Mouse (Mus musculus) intestine, embryonic 16.5 days (tissue): ENCODE measurements around the gene Cyp2f2. TPM values are rescaled to one million over a fixed set of nuclear protein-coding genes. Genes with fewer than 3 reads are reported as not detected.

Experiments
- ATAC-seq: fragments of 200-750 bp; cut with Nextera tagmentation; 2 replicates; pipeline ENCODE4 v1.8.0; 2017; ENCODE audit warnings: moderate TSS enrichment, moderate library complexity
- H3K27ac ChIP-seq: fragments of 300-500 bp; sonication (generic); 2 replicates; pipeline ENCODE4 v1.5.1; 2014; ENCODE audit warnings: mild to moderate bottlenecking, low read length
- H3K27me3 ChIP-seq: fragments of 300-500 bp; sonication (generic); replicated peaks from 2 replicates; pipeline ENCODE4 v1.6.1; 2014; ENCODE audit warnings: low read length, control low read depth, mixed read lengths; ENCODE audit not compliant: control insufficient read depth, insufficient read depth
- H3K36me3 ChIP-seq: fragments of 300-500 bp; sonication (generic); 2 replicates; pipeline ENCODE4 v1.6.1; 2014; ENCODE audit warnings: low read length, control low read depth; ENCODE audit not compliant: control insufficient read depth, insufficient read depth
- H3K4me1 ChIP-seq: fragments of 300-500 bp; sonication (generic); 2 replicates; pipeline ENCODE4 v1.6.1; 2014; ENCODE audit warnings: low read length, control low read depth, mixed read lengths; ENCODE audit not compliant: control insufficient read depth, insufficient read depth
- H3K4me2 ChIP-seq: fragments of 300-500 bp; sonication (generic); 2 replicates; pipeline ENCODE4 v1.6.1; 2014; ENCODE audit warnings: low read depth, low read length, control low read depth
- H3K4me3 ChIP-seq: fragments of 300-500 bp; sonication (generic); 2 replicates; pipeline ENCODE4 v1.5.1; 2014; ENCODE audit warnings: mild to moderate bottlenecking, low read length
- H3K9ac ChIP-seq: fragments of 300-500 bp; sonication (generic); 2 replicates; pipeline ENCODE4 v1.6.1; 2014; ENCODE audit warnings: low read depth, low read length
- H3K9me3 ChIP-seq: fragments of 300-500 bp; sonication (generic); 2 replicates; pipeline ENCODE4 v1.6.1; 2016; ENCODE audit warnings: low read length, control low read depth; ENCODE audit not compliant: control insufficient read depth
- WGBS: fragments of 180-500 bp; shearing (Covaris S2); extraction: QIAGEN DNeasy Blood & Tissue Kit; methylation state at CpG from one replicate; pipeline ENCODE4 v1.1.7; 2014; 5-methylcytosine and 5-hydroxymethylcytosine counted together
- polyA plus RNA-seq: library from polyadenylated mRNA; unstranded; fragments of >200 nt; fragmentation: Nextera tagmentation; extraction: Ambion mirVana; gene quantifications from 2 replicates; pipeline ENCODE4 v1.2.1, GENCODE M21; 2015

The Cyp2f2 gene
- polyA plus RNA-seq, 1 experiment from 2014 or later: 0.17 TPM

DNA sequence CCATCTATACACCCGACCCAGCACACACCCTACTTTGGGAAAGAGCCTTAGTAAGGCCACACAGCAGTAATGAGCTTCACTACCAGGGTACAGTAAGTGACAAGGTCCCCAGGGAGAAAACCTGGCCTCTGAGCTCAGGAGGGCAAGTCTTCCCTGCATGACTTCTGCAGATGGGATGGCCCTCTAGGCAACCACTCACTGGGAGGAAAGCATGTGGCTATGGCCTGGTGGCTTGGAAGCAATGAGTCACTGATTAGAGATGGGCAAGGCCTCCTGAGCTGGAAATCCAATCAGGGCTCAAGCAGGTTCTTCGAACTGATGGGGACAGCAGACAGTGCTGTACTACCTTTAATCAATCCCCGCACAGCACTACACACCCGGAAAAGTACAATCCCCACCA, 42.0 kb downstream of the Cyp2f2 start:
- Histone ChIP-seq H3K27ac (no peak overlapping the region), H3K4me1 (peaks cover 56% of the 10 kb centered on the region), H3K9me3 (no peaks in the 10 kb centered on the region), H3K4me3 (no peak overlapping the region), H3K27me3 (no peaks in the 10 kb centered on the region), H3K36me3 (peaks cover 23% of the 10 kb centered on the region), H3K4me2 (no peak overlapping the region), H3K9ac (0 out of 2 replicates have a peak overlapping the region, but pooled peaks have one; percentile 8)
- no peak for ATAC-seq
- 77% methylated on average over 4 of the region's 4 CpGs for WGBS

DNA sequence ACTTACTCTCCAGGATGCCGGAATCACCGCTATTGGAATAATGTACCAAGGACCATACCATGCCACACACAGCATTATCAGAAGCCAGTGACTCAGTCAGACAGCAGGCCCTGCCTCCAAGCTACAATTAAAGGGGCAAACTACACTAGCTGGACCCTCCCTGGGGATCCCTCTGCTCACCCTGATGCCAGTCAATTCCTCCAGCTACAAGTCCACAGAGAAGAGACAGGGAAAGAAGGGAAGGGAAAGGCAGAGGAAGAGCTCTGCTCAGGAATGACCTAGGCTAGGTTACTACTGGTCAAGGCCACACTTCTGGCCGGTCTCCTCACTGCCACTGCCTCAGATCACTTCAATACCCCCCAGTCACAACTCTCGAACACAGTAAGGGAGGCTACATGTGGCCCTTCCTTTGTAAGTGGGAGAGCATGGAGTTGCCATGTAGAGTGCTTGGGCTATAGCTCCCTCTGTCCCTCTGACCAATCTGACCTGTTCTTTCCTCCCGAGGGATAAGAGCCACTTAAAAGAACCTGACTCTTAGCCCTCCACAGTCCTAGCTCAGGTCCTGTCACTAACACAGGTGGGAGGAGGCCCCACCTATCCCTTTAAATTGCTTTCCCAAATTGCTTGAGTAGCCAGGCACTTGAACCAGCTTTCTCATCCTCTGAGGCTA, 43.2 kb downstream of the Cyp2f2 start:
- Histone ChIP-seq H3K4me1 (peaks cover 56% of the 10 kb centered on the region), H3K9ac (0 out of 2 replicates have a peak overlapping the region, but pooled peaks have one; percentile 89), H3K4me2 (no peak overlapping the region; the same call in 1 of the 2 replicates), H3K4me3 (no peak overlapping the region; the same call in 1 of the 2 replicates), H3K27ac (no peak overlapping the region), H3K27me3 (no peaks in the 10 kb centered on the region), H3K9me3 (no peaks in the 10 kb centered on the region), H3K36me3 (peaks cover 15% of the 10 kb centered on the region)
- WGBS: 78% methylated on average over 5 of the region's 5 CpGs
- no peak for ATAC-seq

DNA sequence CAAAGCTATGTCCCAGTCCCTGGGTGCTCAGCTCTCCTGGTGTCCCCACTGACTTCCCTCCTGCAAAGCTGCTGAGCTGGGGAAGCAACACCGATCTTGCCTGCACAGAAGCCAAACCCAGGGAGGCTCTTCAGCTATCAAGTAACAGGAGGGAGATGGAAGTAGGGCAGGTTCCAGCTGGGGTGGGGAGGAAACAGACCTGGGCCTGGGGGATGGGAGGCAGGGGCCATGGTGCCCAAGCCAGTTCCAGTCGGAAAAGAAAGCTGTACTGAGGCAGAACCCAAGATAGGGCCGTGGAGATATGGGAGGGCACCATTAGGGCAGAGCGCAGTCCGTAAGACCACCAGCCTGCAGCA, 43.7 kb downstream of the Cyp2f2 start:
- H3K4me1 ChIP-seq: peaks cover 56% of the 10 kb centered on the region
- no peak overlapping the region; the same call in 1 of the 2 replicates for H3K4me3 ChIP-seq
- WGBS: 75% methylated on average over 5 of the region's 5 CpGs
- no peak overlapping the region for H3K27ac ChIP-seq
- H3K27me3 ChIP-seq: no peaks in the 10 kb centered on the region
- H3K36me3 ChIP-seq: peaks cover 13% of the 10 kb centered on the region
- ATAC-seq: no peak
- H3K9ac ChIP-seq: peak overlapping the region; percentile 89; the same call in 1 of the 2 replicates
- H3K4me2 ChIP-seq: peak overlapping the region; percentile 14; the same call in 1 of the 2 replicates
- no peaks in the 10 kb centered on the region for H3K9me3 ChIP-seq

DNA sequence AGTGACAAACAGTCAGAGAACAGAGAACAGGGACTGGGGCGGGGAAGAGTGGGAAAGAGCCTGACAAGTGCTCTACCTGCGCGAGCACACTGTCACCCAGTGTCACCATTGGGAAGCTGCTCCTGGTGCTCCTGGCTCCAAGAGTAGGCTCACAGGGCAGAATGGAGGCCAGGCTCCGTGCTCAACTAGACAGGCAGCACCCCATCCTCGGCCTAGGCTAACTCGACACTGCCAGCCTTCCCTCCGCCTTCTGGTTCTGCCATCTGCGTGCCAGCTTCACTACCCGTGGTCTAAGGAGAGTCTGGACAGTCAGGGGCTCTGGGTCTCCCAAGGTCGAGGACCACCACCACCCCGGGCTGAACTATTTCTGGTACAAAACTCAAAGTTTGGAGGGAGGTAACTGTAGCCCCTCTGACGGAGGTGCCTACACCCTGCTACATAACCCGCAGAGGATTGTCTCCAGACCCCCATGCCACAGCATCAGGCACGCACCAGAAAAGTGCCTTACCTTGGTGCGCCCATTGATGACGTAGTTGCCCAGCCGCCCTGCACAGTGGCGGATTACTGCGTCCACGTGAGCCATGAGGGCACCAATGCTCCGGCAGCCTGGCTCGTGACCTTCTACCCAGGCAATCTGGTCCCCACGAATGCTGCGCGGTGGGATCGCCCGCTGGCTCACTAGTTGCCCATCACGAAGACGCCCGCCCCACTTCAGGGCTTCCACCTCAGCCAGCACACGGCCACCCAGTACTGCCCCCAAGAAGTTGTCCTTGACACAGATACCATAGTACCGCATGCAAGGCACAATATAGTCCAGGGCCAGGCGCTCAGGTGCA, 44.6 kb downstream of the Cyp2f2 start:
- H3K4me1 ChIP-seq: peaks cover 56% of the 10 kb centered on the region
- H3K27me3 ChIP-seq: no peaks in the 10 kb centered on the region
- 77% methylated on average over 33 of the region's 33 CpGs for WGBS
- peaks cover 7% of the 10 kb centered on the region for H3K36me3 ChIP-seq
- H3K4me2 ChIP-seq: peak overlapping the region; percentile 85
- no peaks in the 10 kb centered on the region for H3K9me3 ChIP-seq
- ATAC-seq: no peak
- H3K9ac ChIP-seq: peak overlapping the region; percentile 89
- peak overlapping the region; percentile 76 for H3K4me3 ChIP-seq
- H3K27ac ChIP-seq: no peak overlapping the region; the same call in 1 of the 2 replicates

DNA sequence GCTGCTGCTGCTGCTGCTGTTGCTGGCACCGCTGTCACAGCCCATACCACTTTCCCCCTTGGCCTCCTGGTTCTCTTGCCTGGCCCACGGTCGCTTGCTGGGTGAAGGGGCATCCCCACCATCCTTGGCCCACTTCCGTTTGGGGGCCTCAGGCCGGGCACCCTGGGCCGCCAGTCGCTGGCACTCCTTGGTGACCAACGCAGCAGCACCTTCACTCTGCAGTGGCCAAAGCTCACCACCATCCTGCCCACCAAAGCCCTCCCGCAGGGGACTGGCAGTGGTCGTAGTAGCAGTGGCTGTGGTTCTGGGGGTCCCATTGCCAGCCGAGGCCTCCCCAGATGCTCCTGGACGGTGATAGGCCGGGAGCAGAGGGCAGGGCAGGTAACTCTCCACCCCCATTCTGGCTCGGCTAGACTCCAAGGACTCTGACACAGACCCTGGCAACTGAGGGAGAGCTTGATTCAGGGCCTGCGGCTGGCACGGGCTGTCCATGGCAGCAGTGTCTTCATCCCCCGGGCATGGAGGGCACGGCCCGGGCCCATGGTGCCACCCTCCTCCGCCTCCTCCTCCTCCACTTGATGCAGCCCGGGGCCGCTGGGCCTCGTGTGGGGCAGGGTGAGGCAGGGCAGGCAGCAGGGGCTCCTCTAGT, 45.4 kb downstream of the Cyp2f2 start:
- peaks cover 54% of the 10 kb centered on the region for H3K4me1 ChIP-seq
- WGBS: 53% methylated on average over 23 of the region's 23 CpGs
- H3K27me3 ChIP-seq: no peaks in the 10 kb centered on the region
- H3K9me3 ChIP-seq: no peaks in the 10 kb centered on the region
- no peak for ATAC-seq
- H3K27ac ChIP-seq: peak overlapping the region; percentile 98
- H3K4me3 ChIP-seq: peak overlapping the region; percentile 76
- peak overlapping the region; percentile 89 for H3K9ac ChIP-seq
- peaks cover 3% of the 10 kb centered on the region; the same call in 1 of the 2 replicates for H3K36me3 ChIP-seq
- H3K4me2 ChIP-seq: peak overlapping the region; percentile 85

DNA sequence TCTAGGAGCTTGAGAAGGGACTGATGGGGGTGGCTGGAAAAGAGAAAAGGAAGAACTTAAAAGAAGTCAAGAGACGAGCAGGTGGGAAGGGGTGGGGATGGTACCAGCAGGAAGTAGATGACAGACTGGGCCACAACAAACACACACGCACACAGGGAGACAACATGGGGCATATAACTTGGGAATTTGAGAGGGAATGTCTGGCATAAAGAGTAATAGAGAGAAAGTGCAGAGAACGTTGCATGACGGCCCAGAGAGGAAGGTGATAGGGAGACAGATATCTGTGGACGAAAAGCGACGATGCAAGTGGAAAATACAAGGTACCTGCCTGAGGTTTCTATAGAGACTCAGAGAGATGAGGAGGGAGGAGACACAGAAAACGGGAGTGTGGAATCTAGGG, 46.0 kb downstream of the Cyp2f2 start:
- H3K27ac ChIP-seq: peak overlapping the region; percentile 98

DNA sequence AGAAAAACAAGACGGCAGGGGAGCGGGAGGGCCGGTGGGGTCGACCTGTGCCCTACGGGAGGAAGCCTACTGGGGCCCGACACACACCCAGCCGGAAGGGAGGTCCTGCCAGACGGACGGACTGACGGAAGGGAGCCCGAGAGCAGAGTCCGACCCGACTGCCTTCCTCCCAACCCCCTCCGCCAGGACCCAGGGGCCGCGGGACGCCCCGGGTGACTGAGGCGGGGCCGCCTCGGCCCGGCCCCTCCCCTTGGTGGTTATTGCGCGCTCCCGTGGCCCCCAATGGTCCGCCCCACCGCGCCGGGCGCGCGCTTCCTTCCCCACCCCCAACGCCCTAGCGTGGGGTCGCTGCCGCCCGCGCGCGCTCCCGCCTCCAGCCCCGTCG, 46.5 kb downstream of the Cyp2f2 start:
- Histone ChIP-seq H3K4me3 (peak overlapping the region; percentile 76), H3K4me1 (peaks cover 43% of the 10 kb centered on the region), H3K4me2 (peak overlapping the region; percentile 85), H3K36me3 (peaks cover 3% of the 10 kb centered on the region; the same call in 1 of the 2 replicates), H3K9ac (peak overlapping the region; percentile 89), H3K27me3 (no peaks in the 10 kb centered on the region), H3K27ac (peak overlapping the region; percentile 98), H3K9me3 (no peaks in the 10 kb centered on the region)
- WGBS: under 1% methylated on average over 37 of the region's 43 CpGs
- ATAC-seq: peak; percentile 87

More for the DNA sequence above, 46.0 kb downstream of the Cyp2f2 start:
- Histone ChIP-seq H3K4me2 (peak overlapping the region; percentile 85), H3K27me3 (no peaks in the 10 kb centered on the region), H3K36me3 (peaks cover 3% of the 10 kb centered on the region; the same call in 1 of the 2 replicates), H3K9ac (peak overlapping the region; percentile 89), H3K4me1 (peaks cover 49% of the 10 kb centered on the region), H3K9me3 (no peaks in the 10 kb centered on the region), H3K4me3 (peak overlapping the region; percentile 76)
- WGBS: 1% methylated on average over 8 of the region's 8 CpGs
- ATAC-seq: peak; percentile 2

DNA sequence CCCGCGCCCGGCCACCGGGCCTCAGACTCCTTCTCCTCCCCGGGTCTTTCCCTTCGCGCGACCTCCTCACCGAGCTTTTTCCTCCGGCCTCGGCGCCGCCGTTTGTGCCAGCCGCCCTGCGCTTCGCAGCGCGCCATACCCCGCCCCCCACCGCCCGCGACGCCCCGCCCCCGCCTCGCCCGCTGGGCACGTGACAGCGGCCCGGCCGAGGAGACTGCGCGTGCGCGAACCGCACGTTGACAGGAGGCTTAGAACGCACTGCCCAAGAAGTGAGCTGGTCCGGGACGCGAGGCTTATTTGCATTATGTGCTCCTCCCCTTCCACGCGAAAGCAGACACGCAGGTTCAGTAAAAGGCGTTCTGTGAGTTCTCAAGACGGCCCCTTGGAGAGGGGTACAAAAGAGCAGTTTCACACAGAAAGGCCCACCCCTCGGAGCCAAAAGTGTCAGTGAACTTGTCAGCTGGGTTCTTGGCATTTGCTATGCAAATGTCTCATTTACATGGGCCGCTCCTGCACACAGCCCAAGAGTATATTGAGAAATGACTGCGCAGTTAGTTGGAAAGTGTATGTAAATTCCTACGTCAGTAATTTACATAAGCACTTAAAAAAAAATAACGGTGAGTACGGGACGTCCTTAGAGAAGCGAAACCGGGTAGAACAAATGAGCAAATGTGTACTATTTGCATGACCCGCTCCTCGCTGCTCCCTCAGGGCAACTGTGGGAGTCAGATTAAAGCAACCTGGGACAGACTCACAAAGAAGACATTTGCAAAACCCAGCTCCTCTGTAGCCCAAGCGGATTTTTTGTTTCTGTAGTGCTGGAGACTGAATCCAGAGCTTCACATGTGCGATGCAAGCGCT, 47.1 kb downstream of the Cyp2f2 start, which contains the start of gene Egln2:
Egln2 (minus strand) TSS at position 189 of the 861 bp plus-strand sequence.
- peak within 1 kb of the TSS; percentile 98 for H3K27ac ChIP-seq
- WGBS: under 1% methylated on average over 61 of the region's 61 CpGs
- peak; percentile 87 for ATAC-seq

More for the DNA sequence above, 47.1 kb downstream of the Cyp2f2 start, which contains the start of gene Egln2:
- peak within 1 kb of the TSS; percentile 85 for H3K4me2 ChIP-seq
- peaks cover 3% of the 10 kb centered on the region; the same call in 1 of the 2 replicates for H3K36me3 ChIP-seq
- peak within 1 kb of the TSS; percentile 89 for H3K9ac ChIP-seq
- H3K4me1 ChIP-seq: peaks cover 38% of the 10 kb centered on the region
- H3K4me3 ChIP-seq: peak within 1 kb of the TSS; percentile 76
- no peaks in the 10 kb centered on the region for H3K27me3 ChIP-seq
- no peaks in the 10 kb centered on the region for H3K9me3 ChIP-seq
